Mouse (Mus musculus): ENCODE data around the gene Gcnt4.

The Gcnt4 gene

DNA sequence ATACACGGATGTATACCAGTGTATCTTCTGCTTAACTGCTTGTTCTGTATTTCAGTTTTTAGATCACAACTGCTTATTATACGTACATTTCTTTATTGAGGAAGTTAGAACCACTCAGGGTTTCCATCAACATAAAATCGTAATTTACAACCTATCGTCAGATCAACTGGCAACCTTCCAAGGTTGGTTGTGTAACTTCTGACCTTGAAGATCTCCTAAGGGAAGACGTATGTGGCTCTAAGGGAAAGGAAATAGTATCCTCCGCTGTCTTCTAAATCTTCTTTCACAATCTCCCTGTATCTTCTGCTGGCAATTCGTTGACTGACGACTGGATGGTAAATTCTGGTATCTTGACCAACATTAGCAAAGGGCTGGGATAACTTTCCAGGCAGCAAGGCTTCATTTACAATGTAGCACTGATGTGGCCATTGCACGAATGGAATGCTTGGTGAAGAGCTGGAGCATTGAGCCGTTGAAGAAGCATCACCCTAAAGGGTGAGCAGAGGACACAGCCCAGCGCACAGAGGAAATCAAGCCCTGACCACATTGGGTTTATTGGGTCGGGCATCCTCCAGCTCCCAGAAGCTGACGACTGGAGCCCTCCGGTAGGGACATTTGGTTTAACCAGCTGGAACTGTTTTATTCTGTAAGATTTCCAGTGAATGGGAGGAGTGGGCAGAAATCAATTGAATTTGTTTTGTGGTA lies 66.2 kb downstream of the Gcnt4 start:
- DNase-seq (ENCODE audit: low read depth, low spot score) = no peak

DNA sequence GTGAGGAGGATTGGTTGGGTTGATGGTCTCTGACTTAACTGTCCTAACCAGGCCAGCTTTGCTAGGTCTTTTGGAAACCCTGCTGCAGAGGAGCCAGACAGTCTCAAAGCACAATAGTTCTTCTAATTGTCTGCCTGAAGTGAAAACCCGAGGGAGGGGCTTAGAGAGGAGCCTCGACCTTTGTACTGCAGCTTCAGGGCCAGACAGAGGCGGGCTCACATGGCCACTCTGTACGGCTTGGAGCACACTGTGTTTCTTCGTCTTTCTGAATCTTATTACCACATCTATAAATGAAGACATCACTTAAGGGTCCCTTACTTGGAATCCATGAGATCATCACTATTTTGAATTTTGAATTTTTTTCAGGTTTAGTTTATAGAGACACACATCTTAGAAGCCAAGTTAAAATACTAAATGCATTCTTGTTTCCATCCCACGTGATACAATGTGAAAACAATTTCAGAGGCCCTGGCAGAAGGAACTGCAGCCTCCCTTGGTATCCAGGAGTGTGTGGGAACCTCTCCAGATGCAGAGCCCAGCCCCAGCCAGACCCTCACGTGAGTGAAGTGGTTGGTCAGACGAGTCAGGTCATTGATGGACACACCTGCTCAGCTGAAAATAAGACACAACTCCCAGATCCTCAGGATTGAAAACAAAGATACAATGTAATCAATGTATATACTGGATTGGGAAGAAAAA lies 69.0 kb downstream of the Gcnt4 start:
- DNase-seq (ENCODE audit: low read depth, low spot score) = no peak

DNA sequence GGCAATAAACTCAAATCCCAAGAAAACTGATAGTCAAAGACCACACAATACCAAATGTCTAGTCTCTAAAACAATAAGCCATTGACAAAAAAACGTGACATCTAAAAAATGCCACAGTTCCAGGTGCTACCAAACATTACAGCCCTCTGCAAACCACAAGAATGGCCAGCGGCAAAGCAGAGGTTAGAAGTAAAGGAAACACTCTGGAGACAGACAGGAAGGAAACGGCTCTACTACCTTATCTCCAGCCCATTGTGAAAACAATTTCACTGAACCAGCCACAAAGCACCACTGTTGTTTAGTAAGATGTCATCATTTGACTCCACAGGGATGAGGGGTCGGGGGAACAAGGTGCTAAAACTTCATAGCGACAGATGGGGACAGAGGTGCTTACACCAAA lies 70.8 kb downstream of the Gcnt4 start:
- no peak for DNase-seq (ENCODE audit: low read depth, low spot score)

DNA sequence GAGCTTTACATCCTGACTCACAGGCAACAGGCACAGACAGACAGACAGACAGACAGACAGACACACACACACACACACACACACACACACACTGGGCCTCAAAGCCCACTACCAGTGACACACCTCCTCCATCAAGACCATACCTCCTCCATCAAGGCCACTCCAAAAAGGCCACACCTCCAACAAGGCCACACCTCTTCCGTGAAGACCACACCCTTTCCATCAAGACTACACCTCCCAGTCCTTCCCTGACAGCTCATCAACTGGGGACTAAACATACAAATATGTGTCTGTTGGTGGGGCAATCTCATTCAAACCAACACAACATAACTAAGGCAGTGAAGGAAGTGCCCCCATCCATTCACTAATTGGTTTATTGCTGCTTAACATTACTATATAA lies 72.6 kb downstream of the Gcnt4 start:
- DNase-seq (ENCODE audit: low read depth, low spot score) = no peak
